Mouse (Mus musculus) heart, embryonic 14.5 days (tissue): Measurements from ENCODE around the gene Irf8. TPM values are rescaled to one million over a fixed set of nuclear protein-coding genes. Genes with fewer than 3 reads are reported as not detected.
A peak's percentile ranks its signal among the peaks of the same experiment; 100 is the strongest.

Experiments used
- ATAC-seq: fragments of 200-750 bp; cut with Nextera tagmentation; 2 replicates; pipeline ENCODE4 v1.8.0; 2017; ENCODE audit warnings: low read depth, moderate TSS enrichment; ENCODE audit not compliant: insufficient number of reproducible peaks, insufficient read depth, low FRiP score
- H3K27ac ChIP-seq, 2 experiments: fragments of 200-500 bp in 1 of 2; fragments of 300-500 bp in 1 of 2; sonication (generic) in 1 of 2; replicated peaks in 1 of 2; 2 replicates each; pipeline ENCODE4 v1.5.1; 2012 to 2014; ENCODE audit warnings: low read depth in 2 of 2, low read length in 2 of 2, control low read depth in 1 of 2, mild to moderate bottlenecking in 1 of 2, mixed read lengths in 1 of 2; ENCODE audit not compliant: control insufficient read depth in 1 of 2, insufficient read depth in 1 of 2
- H3K27me3 ChIP-seq: fragments of 300-500 bp; sonication (generic); 2 replicates; pipeline ENCODE4 v1.6.1; 2014; ENCODE audit warnings: mild to moderate bottlenecking, low read length, control low read depth; ENCODE audit not compliant: control insufficient read depth, insufficient read depth
- H3K36me3 ChIP-seq: fragments of 300-500 bp; sonication (generic); 2 replicates; pipeline ENCODE4 v1.6.1; 2014; ENCODE audit warnings: mild to moderate bottlenecking, control low read depth, low read length, mixed read lengths; ENCODE audit not compliant: control insufficient read depth, insufficient read depth
- H3K4me1 ChIP-seq, 2 experiments: fragments of 200-500 bp in 1 of 2; fragments of 300-500 bp in 1 of 2; sonication (generic) in 1 of 2; 2 replicates each; pipeline ENCODE4 v1.6.1; 2012 to 2014; ENCODE audit warnings: low read length in 2 of 2, control low read depth in 1 of 2, mixed read lengths in 1 of 2; ENCODE audit not compliant: control insufficient read depth in 2 of 2, insufficient read depth in 2 of 2
- H3K4me2 ChIP-seq: fragments of 300-500 bp; sonication (generic); 2 replicates; pipeline ENCODE4 v1.6.1; 2014; ENCODE audit warnings: mild to moderate bottlenecking, low read length
- H3K4me3 ChIP-seq, 2 experiments: fragments of 200-500 bp in 1 of 2; fragments of 300-500 bp in 1 of 2; sonication (generic) in 1 of 2; 2 replicates each; pipeline ENCODE4 v1.5.1; 2012 to 2014; ENCODE audit warnings: low read length in 2 of 2, mild to moderate bottlenecking in 2 of 2, control low read depth in 1 of 2, low read depth in 1 of 2, moderate library complexity in 1 of 2; ENCODE audit not compliant: control insufficient read depth in 1 of 2, insufficient read depth in 1 of 2
- H3K9ac ChIP-seq: fragments of 300-500 bp; sonication (generic); 2 replicates; pipeline ENCODE4 v1.6.1; 2014; ENCODE audit warnings: mild to moderate bottlenecking, low read length
- H3K9me3 ChIP-seq: fragments of 300-500 bp; sonication (generic); 2 replicates; pipeline ENCODE4 v1.6.1; 2016; ENCODE audit warnings: low read length, control low read depth; ENCODE audit not compliant: control insufficient read depth
- WGBS: fragments of 180-500 bp; shearing (Covaris S2); extraction: QIAGEN DNeasy Blood & Tissue Kit; methylation state at CpG from one replicate; pipeline ENCODE4 v1.1.7; 2014; 5-methylcytosine and 5-hydroxymethylcytosine counted together
- polyA plus RNA-seq: library from polyadenylated mRNA; unstranded; fragments of >200 nt; fragmentation: Nextera tagmentation; extraction: Ambion mirVana; gene quantifications from 2 replicates; pipeline ENCODE4 v1.2.1, GENCODE M21; 2014

Irf8 gene
- polyA plus RNA-seq, 1 experiment from 2014 or later, result 7.5 TPM

DNA sequence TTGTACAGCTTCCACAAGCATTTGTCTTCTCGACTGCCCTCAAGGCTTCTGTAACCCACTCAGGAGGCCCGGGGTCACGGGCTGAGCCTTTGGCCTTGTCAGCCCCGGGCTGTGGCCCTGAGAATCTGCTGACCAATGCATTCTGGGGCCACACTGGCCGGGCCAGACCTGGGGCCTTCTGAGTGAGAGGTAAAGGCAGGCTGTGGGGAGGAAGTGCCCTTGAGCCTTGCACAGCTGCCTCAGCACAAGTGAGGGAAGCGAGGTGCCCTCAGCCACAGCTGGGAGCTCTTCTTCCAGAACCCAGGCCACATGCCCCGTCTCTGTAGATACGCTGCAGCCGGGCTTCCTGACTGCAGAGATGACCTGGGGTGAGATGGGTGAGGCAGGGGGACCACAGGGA is 14.5 kb downstream of the Irf8 start:
- H3K4me2 ChIP-seq, result no peak overlapping the region
- H3K4me3 ChIP-seq, result no peak overlapping the region
- no peaks in the 10 kb centered on the region; the same call in 1 of the 2 replicates for H3K36me3 ChIP-seq
- H3K9me3 ChIP-seq, result no peaks in the 10 kb centered on the region
- no peak overlapping the region for H3K27ac ChIP-seq
- H3K4me1 ChIP-seq, result peaks cover 15 to 16% of the 10 kb centered on the region in 2 experiments
- WGBS, result 83% methylated on average over 9 of the region's 9 CpGs
- no peaks in the 10 kb centered on the region for H3K27me3 ChIP-seq
- H3K9ac ChIP-seq, result no peak overlapping the region
- no peak for ATAC-seq

DNA sequence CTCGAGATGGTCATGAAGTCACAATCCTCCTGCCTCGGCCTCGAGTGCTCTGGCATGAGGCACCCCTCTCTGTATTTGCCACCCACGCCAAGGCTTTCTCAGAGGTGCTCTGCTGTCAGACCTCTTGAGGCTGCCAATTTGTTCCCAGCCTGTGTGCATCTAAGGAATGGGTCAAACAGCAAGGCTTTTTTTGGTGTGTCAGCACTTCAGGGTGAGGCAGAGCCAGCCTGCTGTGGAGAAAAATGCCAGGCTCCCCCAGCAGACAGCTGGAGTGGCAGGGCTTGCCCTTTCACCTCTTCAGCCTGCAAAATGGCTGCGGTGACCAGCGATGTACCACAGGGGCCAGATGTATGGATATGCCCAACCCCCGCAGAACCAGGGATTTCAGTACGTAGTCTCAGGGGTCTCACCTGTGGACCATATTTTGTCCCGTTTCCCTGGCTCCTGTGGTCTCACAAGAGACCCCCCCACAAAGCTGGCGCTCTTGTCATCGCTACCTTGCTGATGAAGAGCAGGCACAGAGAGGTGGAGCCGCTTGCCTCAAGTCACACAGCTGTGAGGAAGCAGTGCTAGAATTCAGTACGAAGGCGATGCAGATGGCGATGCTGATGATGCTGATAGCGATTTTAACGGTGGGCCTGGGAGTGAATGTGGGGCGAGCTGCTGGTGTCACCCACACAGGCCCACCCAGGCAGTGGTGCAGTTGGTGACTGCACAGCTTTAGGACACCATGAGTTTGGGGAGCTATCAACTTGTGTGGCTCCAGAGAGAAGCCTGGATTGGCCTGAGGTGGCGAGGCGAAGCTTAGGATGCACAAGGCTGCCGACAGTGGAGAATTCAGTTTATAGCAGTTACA is 15.3 kb downstream of the Irf8 start:
- Histone ChIP-seq H3K9ac (peak overlapping the region; percentile 41; the same call in 1 of the 2 replicates), H3K27ac (peak overlapping the region; percentile 26 to 68), H3K9me3 (no peaks in the 10 kb centered on the region), H3K4me3 (peak overlapping the region in 1 of 2 experiments; percentile 9; a peak in 1 of 4 replicates), H3K4me2 (peak overlapping the region; percentile 55), H3K27me3 (no peaks in the 10 kb centered on the region), H3K4me1 (peaks cover 15 to 16% of the 10 kb centered on the region in 2 experiments), H3K36me3 (no peaks in the 10 kb centered on the region; the same call in 1 of the 2 replicates)
- 51% methylated on average over 21 of the region's 21 CpGs for WGBS
- no peak; the same call in 1 of the 2 replicates for ATAC-seq

DNA sequence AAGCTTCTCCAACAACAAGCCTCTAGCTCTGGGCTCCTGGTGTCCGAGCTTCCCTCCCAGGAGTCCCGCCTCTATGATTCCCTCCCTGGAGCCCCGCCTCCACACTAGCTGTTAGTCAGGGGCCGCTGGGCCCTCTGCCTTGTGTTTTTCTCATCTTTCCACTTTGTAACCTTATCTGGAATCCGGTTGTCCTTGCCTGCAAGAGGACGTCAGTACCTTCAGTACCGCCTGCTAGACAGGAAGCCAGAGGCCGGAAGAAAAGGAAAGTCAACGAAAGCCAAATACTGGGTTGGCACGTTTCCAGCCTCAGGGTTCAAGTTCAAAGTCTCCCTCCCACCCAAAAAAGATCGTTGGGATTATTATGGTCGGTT is 15.9 kb downstream of the Irf8 start:
- peak overlapping the region; percentile 55 for H3K4me2 ChIP-seq
- H3K27me3 ChIP-seq, result no peaks in the 10 kb centered on the region
- no peaks in the 10 kb centered on the region; the same call in 1 of the 2 replicates for H3K36me3 ChIP-seq
- H3K4me1 ChIP-seq, result peaks cover 15 to 16% of the 10 kb centered on the region in 2 experiments
- H3K9me3 ChIP-seq, result no peaks in the 10 kb centered on the region
- H3K4me3 ChIP-seq, result peak overlapping the region in 1 of 2 experiments; percentile 9; a peak in 1 of 4 replicates
- H3K27ac ChIP-seq, result peak overlapping the region; percentile 48 to 68; a peak in 3 of 4 replicates
- peak; percentile 73 for ATAC-seq
- peak overlapping the region; percentile 41; the same call in 1 of the 2 replicates for H3K9ac ChIP-seq
- WGBS, result 4% methylated on average over 12 of the region's 12 CpGs

DNA sequence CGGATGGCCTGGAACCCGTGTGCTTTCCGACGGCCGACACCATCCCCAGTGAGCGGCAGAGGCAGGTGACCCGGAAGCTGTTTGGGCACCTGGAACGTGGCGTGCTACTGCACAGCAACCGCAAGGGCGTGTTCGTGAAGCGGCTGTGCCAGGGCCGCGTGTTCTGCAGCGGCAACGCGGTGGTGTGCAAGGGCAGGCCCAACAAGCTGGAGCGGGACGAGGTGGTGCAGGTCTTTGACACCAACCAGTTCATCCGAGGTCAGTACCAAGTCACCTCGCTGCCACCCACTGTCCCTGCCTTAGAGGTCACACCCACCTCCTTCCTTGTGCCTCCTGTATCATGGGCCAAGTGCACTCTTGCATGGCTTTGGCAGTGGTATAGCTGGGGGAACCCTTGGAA is 17.3 kb downstream of the Irf8 start:
- no peaks in the 10 kb centered on the region for H3K9me3 ChIP-seq
- peaks cover 15 to 16% of the 10 kb centered on the region in 2 experiments for H3K4me1 ChIP-seq
- no peak overlapping the region for H3K9ac ChIP-seq
- WGBS, result 91% methylated on average over 22 of the region's 22 CpGs
- no peaks in the 10 kb centered on the region for H3K27me3 ChIP-seq
- H3K27ac ChIP-seq, result no peak overlapping the region
- H3K4me2 ChIP-seq, result no peak overlapping the region
- no peaks in the 10 kb centered on the region; the same call in 1 of the 2 replicates for H3K36me3 ChIP-seq
- no peak for ATAC-seq
- H3K4me3 ChIP-seq, result no peak overlapping the region

DNA sequence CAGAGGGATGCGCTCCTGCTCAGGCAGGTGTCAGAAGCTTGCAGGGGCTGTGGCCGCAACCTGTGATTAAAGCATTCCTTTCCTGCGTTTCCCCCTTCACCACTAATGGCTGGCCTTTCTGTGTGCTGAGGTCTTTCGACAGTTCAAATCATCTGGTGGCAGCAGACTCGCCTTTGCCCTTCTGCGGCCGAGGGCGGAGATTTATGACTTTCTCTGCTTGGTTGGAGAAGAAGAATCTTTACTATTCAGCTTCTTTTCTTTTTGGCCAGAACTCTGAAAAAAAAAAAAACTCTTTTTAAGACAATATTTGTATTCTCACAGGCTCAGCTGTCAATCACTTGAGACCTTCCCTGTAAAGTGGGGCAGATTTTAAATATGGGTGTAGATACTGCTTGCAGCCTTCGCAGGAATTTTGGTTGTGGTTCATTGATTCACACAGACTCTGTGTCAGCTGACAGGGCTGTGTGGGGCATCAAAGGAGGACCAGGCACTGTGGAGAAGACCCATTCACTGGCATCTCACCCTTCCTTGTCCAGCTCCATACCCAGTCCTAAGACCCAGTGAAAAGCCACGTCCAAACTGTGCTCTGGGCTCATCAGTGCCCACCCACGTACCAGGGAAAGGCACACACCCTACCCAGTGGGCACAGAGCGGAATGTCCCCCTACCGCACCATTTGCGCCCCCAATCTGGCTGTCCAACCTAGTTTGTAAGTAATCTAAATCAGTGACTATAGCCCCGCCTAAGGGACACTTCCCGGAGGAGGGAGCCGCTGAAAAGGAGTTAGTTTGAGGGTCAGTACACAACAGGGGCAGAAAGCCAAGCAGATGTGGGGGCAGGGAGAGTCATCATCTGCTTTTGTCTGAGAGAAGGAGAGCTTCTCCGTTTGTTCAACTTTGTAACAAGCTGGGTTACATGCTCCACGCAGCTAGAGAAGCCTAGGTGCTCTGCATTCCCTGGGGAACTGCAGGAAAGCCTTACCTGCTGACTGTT is 19.4 kb downstream of the Irf8 start:
- Histone ChIP-seq H3K4me2 (no peak overlapping the region), H3K36me3 (no peaks in the 10 kb centered on the region; the same call in 1 of the 2 replicates), H3K4me1 (peaks cover 15 to 16% of the 10 kb centered on the region in 2 experiments), H3K4me3 (no peak overlapping the region), H3K27ac (no peak overlapping the region), H3K9me3 (no peaks in the 10 kb centered on the region), H3K9ac (no peak overlapping the region), H3K27me3 (no peaks in the 10 kb centered on the region)
- WGBS, result 64% methylated on average over 19 of the region's 19 CpGs
- ATAC-seq, result no peak

DNA sequence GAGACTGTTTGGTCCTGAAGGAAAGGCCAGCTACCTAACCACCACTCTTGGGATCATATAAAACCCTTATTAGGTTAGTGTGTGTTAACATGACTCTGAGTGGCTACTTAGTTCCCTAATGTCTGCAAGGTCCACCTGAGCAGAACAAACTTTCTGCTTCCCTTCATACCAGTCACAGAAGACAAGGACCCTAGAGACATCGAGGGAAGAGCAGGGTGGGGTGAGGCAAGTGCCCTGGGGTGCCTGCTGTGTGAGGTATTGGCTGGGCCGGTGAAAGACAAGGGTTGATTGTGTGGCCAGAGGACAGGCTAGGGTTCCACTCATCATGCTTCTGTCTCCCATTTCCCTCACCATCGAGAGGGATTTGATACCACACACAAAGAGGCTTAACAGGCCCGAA is 21.8 kb downstream of the Irf8 start:
- ATAC-seq, result no peak
- no peak overlapping the region for H3K27ac ChIP-seq
- H3K36me3 ChIP-seq, result no peaks in the 10 kb centered on the region; the same call in 1 of the 2 replicates
- H3K27me3 ChIP-seq, result no peaks in the 10 kb centered on the region
- H3K4me1 ChIP-seq, result no peaks in the 10 kb centered on the region
- WGBS, result 57% methylated on average over 4 of the region's 4 CpGs
- H3K4me3 ChIP-seq, result no peak overlapping the region
- no peak overlapping the region for H3K4me2 ChIP-seq
- no peak overlapping the region for H3K9ac ChIP-seq
- no peaks in the 10 kb centered on the region for H3K9me3 ChIP-seq

DNA sequence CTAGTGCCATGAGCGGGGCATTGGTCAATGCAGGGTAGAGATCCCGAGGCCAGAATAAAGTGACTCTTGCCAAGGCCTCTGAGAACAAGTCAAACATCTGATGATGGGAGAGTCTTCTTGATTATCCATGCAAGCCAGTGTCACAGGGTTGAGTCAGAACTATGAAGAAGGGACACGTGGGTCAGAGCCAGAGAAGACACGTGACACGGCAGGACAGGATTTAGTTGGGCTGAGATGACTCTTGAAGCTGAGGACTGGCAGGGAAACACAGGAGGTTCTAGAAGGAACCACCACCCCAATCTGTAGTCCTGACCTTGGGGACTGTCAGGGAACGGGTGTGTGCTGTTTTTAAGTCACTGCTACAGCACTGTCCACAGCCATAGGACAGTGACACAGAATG is 23.7 kb downstream of the Irf8 start:
- no peak for ATAC-seq
- Histone ChIP-seq H3K4me2 (no peak overlapping the region), H3K36me3 (no peaks in the 10 kb centered on the region; the same call in 1 of the 2 replicates), H3K4me1 (no peaks in the 10 kb centered on the region), H3K9ac (no peak overlapping the region), H3K27me3 (no peaks in the 10 kb centered on the region), H3K27ac (no peak overlapping the region), H3K4me3 (no peak overlapping the region), H3K9me3 (no peaks in the 10 kb centered on the region)
- 81% methylated on average over 6 of the region's 6 CpGs for WGBS
